Mouse (Mus musculus) kidney, postnatal 0 days (tissue): ENCODE data around the gene Nell1. TPM values are rescaled to one million over a fixed set of nuclear protein-coding genes. Genes with fewer than 3 reads are reported as not detected.

ENCODE experiments used
- ATAC-seq: fragments of 200-750 bp; cut with Nextera tagmentation; replicated peaks from 2 replicates; pipeline ENCODE4 v1.8.0; 2017; ENCODE audit warnings: low read depth, moderate number of reproducible peaks, moderate TSS enrichment, moderate library complexity; ENCODE audit not compliant: low FRiP score
- DNase-seq: peaks from one replicate; pipeline ENCODE4 v3.0.0-alpha.2; 2016; ENCODE audit warnings: low spot score
- H3K27ac ChIP-seq: fragments of 300-500 bp; sonication (generic); 2 replicates; pipeline ENCODE4 v1.5.1; 2014; ENCODE audit warnings: mild to moderate bottlenecking
- H3K27me3 ChIP-seq: fragments of 300-500 bp; sonication (generic); 2 replicates; pipeline ENCODE4 v1.6.1; 2014; ENCODE audit warnings: low read length, mixed read lengths; ENCODE audit not compliant: insufficient read depth
- H3K36me3 ChIP-seq: fragments of 300-500 bp; sonication (generic); 2 replicates; pipeline ENCODE4 v1.6.1; 2014; ENCODE audit warnings: low read length, mixed read lengths; ENCODE audit not compliant: insufficient read depth
- H3K4me1 ChIP-seq: fragments of 300-500 bp; sonication (generic); replicated peaks from 2 replicates; pipeline ENCODE4 v1.6.1; 2014; ENCODE audit warnings: antibody characterized with exemption, low read length, mixed read lengths; ENCODE audit not compliant: insufficient read depth
- H3K4me2 ChIP-seq: fragments of 300-500 bp; sonication (generic); 2 replicates; pipeline ENCODE4 v1.6.1; 2014; ENCODE audit warnings: mild to moderate bottlenecking, low read length, moderate library complexity, mixed read lengths
- H3K4me3 ChIP-seq: fragments of 300-500 bp; sonication (generic); replicated peaks from 2 replicates; pipeline ENCODE4 v1.5.1; 2014; ENCODE audit warnings: low read depth, low read length
- H3K9ac ChIP-seq: fragments of 300-500 bp; sonication (generic); 2 replicates; pipeline ENCODE4 v1.6.1; 2014; ENCODE audit warnings: low read depth, low read length
- H3K9me3 ChIP-seq: fragments of 300-500 bp; sonication (generic); replicated peaks from 2 replicates; pipeline ENCODE4 v1.6.1; 2016; ENCODE audit warnings: low read length, inconsistent platforms, mixed read lengths
- CTCF ChIP-seq: IDR thresholded peaks from 2 replicates; pipeline ENCODE4 v1.5.1; 2016; ENCODE audit warnings: antibody characterized with exemption, low read depth, mild to moderate bottlenecking, moderate library complexity
- WGBS: fragments of 180-500 bp; shearing (Covaris S2); extraction: QIAGEN DNeasy Blood & Tissue Kit; methylation state at CpG from one replicate; pipeline ENCODE4 v1.1.7; 2014; 5-methylcytosine and 5-hydroxymethylcytosine counted together
- polyA plus RNA-seq: library from polyadenylated mRNA; unstranded; fragments of >200 nt; fragmentation: Nextera tagmentation; extraction: Ambion mirVana; gene quantifications from 2 replicates; pipeline ENCODE4 v1.2.1, GENCODE M21; 2015

Nell1 gene
- polyA plus RNA-seq, 1 experiment from 2014 or later = 7.4 TPM

DNA sequence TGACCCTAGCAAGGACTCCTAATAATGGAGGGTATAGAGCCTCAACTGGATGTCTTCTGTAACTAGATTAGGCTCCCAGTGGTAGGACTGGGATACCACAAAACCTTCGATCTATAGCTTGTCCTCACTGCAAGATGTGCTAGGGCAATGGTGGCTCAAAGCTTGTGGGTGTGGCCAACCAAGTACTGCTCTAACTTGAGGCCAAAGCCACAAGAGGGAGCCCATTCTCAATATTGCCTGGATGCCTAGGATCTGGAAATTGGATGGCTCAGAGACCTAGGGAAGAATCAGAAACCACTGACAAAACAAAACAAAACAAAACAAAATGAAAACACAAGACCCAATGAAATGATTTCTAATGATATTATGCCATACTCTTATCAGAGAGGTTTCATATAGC lies 809.0 kb downstream of the Nell1 start:
- Histone ChIP-seq H3K27ac (no peak overlapping the region), H3K9me3 (no peaks in the 10 kb centered on the region), H3K4me2 (no peak overlapping the region), H3K36me3 (no peaks in the 10 kb centered on the region), H3K9ac (no peak overlapping the region), H3K4me3 (no peak overlapping the region), H3K4me1 (no peaks in the 10 kb centered on the region), H3K27me3 (no peaks in the 10 kb centered on the region)
- ATAC-seq = no peak
- peak; percentile 52 for DNase-seq
- TF ChIP-seq CTCF = peak; percentile 60
- 74% methylated on average over 1 of the region's 1 CpGs for WGBS

DNA sequence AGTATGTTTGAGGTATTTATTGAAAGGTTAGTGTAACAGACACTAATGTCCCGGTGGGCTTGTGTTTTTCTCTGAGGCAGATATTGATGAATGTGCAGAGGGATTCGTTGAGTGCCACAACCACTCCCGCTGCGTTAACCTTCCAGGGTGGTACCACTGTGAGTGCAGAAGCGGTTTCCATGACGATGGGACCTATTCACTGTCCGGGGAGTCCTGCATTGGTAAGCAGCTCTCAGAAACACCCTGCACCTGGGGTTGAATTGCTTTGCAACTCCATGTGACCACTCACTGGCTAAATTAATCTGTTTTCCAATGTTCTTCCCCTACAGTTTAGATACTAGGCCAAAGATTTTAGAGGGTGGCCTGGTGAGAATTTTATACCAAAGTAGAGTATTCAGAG lies 851.5 kb downstream of the Nell1 start:
- Histone ChIP-seq H3K27ac (no peak overlapping the region), H3K27me3 (no peaks in the 10 kb centered on the region), H3K4me2 (no peak overlapping the region), H3K4me3 (no peak overlapping the region), H3K4me1 (no peaks in the 10 kb centered on the region), H3K9ac (no peak overlapping the region), H3K9me3 (no peaks in the 10 kb centered on the region), H3K36me3 (no peaks in the 10 kb centered on the region)
- no peak for TF ChIP-seq CTCF
- WGBS = 26% methylated on average over 7 of the region's 7 CpGs
- no peak for DNase-seq
- ATAC-seq = no peak

DNA sequence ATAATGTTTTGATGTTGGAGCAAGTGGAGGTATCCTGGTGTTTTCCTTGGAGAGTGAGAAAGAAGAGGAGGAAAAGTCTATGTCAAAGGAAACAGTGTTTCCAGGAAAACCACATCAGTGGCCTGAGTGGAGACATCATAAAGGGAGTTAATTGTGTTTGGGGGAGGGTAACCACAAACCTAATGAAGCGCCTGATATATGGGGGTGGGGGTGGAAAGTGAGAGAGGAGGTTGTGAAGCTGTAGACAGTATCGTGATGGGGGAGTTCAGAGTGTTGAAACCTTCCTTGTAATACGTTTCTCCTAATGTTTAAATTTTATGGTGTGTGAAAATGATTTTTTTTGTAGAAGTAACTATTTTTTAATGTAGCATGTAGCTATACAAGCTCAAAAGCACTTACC lies 858.1 kb downstream of the Nell1 start:
- no peak for TF ChIP-seq CTCF
- DNase-seq (peak; percentile 39), ATAC-seq (peak; percentile 54; the same call in 1 of the 2 replicates)
- Histone ChIP-seq H3K4me3 (no peak overlapping the region), H3K4me2 (peak overlapping the region; percentile 6; the same call in 1 of the 2 replicates), H3K9me3 (no peaks in the 10 kb centered on the region), H3K36me3 (no peaks in the 10 kb centered on the region), H3K4me1 (no peaks in the 10 kb centered on the region), H3K9ac (no peak overlapping the region), H3K27ac (no peak overlapping the region), H3K27me3 (no peaks in the 10 kb centered on the region)
- 13% methylated on average over 3 of the region's 3 CpGs for WGBS

DNA sequence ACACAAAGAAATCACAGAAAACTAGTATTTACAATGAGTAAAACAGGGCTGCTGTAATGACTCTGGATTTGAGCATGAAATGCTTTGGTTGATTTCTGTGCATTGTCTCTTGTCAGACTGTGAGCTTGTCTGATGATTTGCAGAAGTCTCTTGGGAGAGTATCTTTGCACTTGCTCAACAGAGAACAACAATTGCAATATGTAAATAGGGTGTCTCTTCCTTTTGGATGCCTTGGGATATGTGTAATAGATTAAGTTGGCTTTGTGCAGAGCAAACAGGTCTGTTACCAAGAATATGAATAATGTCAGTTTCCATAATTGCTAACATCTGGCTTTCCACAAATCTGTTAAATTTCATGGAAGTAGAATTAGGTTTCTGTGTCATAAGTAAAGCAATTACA lies 868.0 kb downstream of the Nell1 start:
- ATAC-seq (no peak), DNase-seq (no peak)
- no peak overlapping the region for H3K4me3 ChIP-seq
- H3K4me1 ChIP-seq = no peaks in the 10 kb centered on the region
- H3K9me3 ChIP-seq = no peaks in the 10 kb centered on the region
- H3K9ac ChIP-seq = no peak overlapping the region
- no peak overlapping the region for H3K27ac ChIP-seq
- no peaks in the 10 kb centered on the region for H3K36me3 ChIP-seq
- no peak overlapping the region for H3K4me2 ChIP-seq
- no peak for TF ChIP-seq CTCF
- no peaks in the 10 kb centered on the region for H3K27me3 ChIP-seq

DNA sequence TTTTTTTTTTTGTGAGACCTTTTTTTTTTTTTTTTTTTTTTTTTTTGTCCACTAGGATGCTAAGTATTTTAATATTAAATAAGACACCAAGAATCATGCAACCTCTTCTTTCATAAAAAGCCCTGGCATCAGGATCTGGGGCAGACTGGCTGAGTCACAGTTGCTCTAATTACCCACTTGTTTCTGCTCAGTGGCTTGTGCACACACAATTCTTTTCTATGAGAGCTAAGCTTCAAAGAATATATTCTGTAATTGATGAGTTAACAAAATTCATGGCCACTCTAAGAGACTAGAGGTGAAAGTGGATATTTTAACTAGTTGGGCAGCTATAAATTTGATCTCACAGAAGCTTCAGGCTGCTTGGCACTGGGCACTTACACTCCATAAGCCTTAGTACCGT lies 873.3 kb downstream of the Nell1 start:
- H3K4me1 ChIP-seq = no peaks in the 10 kb centered on the region
- 47% methylated on average over 1 of the region's 1 CpGs for WGBS
- H3K4me3 ChIP-seq = no peak overlapping the region
- H3K27me3 ChIP-seq = no peaks in the 10 kb centered on the region
- H3K4me2 ChIP-seq = no peak overlapping the region
- H3K9ac ChIP-seq = no peak overlapping the region
- TF ChIP-seq CTCF = no peak
- no peaks in the 10 kb centered on the region for H3K9me3 ChIP-seq
- H3K27ac ChIP-seq = no peak overlapping the region
- no peaks in the 10 kb centered on the region for H3K36me3 ChIP-seq
- DNase-seq (no peak), ATAC-seq (no peak)

DNA sequence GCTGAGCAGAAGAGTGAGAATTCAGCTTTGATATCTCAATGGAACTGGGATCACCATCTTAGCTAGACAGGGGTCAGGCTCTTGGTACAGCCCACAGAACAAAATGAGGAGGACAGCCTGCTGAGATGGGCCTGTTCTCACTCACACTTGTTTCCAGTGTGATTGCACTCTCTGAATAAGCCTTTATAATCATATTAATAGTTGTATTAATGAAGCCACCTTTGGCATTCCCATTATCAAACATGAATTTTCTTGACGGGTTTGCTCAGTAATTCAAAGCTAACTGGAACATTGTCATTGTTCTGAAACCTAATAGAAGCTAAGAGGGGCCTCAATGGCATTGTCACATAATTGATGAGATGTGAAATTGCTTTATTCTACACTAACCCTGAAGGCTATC lies 875.6 kb downstream of the Nell1 start:
- Histone ChIP-seq H3K36me3 (no peaks in the 10 kb centered on the region), H3K4me3 (no peak overlapping the region), H3K4me1 (no peaks in the 10 kb centered on the region), H3K9me3 (no peaks in the 10 kb centered on the region), H3K27ac (no peak overlapping the region), H3K9ac (no peak overlapping the region), H3K27me3 (no peaks in the 10 kb centered on the region), H3K4me2 (no peak overlapping the region)
- ATAC-seq (no peak), DNase-seq (no peak)
- no peak for TF ChIP-seq CTCF
- WGBS = 72% methylated on average over 1 of the region's 1 CpGs

DNA sequence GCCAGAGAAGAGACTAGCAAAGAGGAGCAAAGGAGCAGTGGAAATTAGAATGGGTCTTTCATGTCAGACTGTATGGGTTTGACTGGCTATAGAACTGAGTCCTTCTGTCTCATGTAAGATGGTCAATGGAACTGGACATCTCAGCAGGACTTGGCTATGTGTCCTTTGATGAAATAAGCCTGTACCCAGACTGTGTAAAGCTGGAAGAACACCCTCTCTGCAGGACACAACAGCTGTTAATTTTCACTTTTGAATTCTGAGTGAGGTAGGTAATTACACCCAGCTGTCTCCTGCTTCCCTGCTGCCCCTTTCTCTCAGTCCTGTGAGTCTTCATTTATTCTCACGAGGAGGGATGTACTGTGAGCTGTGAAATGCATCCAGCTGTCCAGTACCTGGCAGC lies 895.5 kb downstream of the Nell1 start:
- no peaks in the 10 kb centered on the region for H3K4me1 ChIP-seq
- H3K9me3 ChIP-seq = no peaks in the 10 kb centered on the region
- ATAC-seq (no peak), DNase-seq (no peak)
- 25% methylated on average over 1 of the region's 1 CpGs for WGBS
- no peak overlapping the region for H3K9ac ChIP-seq
- no peak overlapping the region for H3K27ac ChIP-seq
- H3K27me3 ChIP-seq = no peaks in the 10 kb centered on the region
- no peaks in the 10 kb centered on the region for H3K36me3 ChIP-seq
- no peak for TF ChIP-seq CTCF
- H3K4me2 ChIP-seq = no peak overlapping the region
- H3K4me3 ChIP-seq = no peak overlapping the region
